Mouse (Mus musculus): Measurements from ENCODE around the gene 1700067K01Rik. TPM values are rescaled to one million over a fixed set of nuclear protein-coding genes. Genes with fewer than 3 reads are reported as not detected.
"Not testable (repeated sequence)": the region's sequence is repeated elsewhere in the genome, so short reads cannot be mapped to it uniquely, and the experiment has no call there.

1700067K01Rik gene
- polyA plus RNA-seq, 1 experiment from 2014 or later, result 1.1 TPM

DNA sequence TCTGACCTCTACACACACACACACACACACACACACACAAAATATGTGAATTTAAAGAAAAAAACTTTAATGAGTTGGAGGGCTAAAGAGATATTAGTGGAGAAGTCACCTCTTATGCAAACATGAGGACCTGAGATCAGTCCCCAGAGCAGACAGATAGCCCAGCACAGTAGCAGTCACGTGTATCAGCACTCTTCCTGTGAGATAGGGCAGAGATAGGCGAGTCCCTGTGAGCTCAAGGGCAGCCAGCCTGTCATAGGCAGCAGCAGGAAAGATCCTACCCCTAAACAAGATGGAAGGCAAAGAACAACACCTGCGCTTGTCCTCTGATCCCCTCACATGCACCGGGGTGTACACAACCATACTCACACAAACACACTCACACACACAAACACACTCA lies 18.9 kb upstream of the 1700067K01Rik start:
- DNase-seq (ENCODE audit: low spot score), result no peak

DNA sequence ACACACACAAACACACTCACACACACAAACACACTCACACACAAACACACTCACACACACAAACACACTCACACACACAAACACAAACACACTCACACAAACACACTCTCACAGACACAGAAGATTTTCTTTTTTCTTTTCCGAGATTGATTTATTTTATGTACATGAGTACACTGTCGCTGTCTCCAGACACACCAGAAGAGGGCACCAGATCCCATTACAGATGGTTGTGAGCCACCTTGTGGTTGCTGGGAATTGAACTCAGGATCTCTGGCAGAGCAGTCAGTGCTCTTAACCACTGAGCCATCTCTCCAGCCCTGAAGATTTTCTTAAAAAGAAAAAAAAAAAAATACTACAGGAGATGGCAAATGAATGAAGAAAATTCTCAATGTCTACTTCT lies 18.1 kb upstream of the 1700067K01Rik start:
- not testable (repeated sequence) for DNase-seq (ENCODE audit: low spot score)

DNA sequence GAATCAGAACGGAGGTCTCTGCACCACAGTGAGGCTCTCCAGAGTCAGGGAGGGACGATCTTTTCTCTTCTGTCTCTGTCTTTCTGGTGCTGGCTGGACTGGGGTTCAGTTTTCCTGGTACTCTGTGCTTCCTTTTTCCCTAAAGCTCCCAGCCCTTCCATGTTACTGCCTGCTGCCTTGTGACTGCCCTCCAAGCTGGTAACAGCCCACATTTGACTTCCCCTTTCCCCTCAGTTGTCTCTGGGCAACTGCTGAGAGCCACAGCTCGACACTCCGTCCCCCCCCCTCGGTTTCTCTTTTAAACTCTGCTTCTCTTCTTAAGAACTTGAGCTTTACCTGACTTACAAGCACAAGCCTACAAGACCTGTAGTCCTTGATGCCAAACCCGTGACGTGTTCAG lies 12.1 kb upstream of the 1700067K01Rik start:
- DNase-seq (ENCODE audit: low spot score), result no peak

DNA sequence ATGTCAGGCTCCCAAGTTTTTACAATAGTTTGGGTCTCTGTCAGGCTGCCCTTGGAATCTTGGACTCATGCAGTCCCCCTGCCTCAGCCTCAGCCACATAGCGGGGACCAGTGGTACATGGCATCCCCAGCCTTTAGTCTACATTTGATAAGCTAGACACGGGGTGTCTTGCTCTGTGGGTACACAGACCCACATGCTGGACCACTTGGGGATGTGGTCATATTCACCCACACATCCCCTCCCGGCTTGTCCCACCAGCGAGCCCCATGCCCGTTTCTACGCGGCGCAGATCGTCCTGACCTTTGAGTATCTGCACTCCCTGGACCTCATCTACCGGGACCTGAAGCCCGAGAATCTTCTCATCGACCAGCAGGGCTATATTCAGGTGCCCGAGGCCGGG lies 11.1 kb upstream of the 1700067K01Rik start:
- no peak for DNase-seq (ENCODE audit: low spot score)

DNA sequence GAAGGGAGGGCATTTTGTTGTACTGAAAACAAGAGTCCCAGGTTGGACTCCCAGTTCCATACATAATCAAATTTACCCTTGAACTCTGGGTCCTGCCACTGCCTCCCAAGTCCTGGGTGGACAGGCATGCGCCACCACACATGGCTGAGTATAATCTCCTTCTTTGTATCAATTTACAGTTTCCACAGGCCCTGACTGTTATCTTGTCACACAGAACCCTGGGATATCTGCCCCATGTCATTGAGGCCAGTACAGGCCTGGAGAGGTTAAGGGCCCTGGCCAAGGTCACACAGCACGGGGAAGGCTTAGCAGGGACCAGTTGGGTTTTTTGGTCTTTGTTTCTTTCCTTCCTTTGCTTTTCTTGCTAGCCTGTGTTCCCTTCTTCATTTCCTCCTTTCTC lies 8.8 kb upstream of the 1700067K01Rik start:
- DNase-seq (ENCODE audit: low spot score), result no peak

DNA sequence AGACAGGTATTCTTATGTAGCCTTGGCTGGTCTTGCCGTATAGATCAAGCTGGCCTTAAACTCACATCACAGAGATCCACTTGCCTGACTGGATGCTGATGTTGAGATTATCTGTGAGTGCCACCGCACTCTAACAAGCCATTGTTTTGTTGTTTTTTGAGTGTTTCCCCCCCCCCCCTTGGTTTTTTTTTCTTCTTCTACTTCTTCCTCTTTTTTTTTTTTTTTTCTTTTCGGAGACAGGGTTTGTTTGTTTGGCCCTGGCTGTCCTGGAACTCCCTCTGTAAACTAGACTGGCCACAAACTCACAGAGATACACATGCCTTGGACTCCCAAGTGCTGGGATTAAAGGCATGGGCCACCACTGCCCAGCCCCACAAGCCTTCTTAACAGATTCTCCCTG lies 7.3 kb upstream of the 1700067K01Rik start:
- no peak for DNase-seq (ENCODE audit: low spot score)

DNA sequence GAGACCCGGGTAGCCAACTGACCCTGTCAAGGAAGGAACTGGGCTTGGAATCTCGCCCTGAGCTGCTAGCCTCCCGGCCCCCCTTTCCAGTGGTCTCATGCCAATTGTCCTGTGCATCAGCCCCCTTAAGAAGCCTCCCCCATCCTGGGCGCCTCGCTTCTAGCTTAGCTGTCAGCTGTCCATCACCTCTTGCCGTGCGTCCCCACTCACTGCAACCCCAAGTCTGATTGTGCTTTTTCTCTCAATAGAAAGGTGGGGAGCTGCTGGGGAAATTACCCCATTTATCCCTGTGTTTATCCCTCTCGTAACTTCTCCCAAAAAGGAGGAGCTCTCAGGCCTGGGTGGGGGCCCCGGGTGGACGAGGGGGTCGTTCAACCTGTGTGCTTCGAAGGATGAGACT lies 5.3 kb upstream of the 1700067K01Rik start:
- no peak for DNase-seq (ENCODE audit: low spot score)

DNA sequence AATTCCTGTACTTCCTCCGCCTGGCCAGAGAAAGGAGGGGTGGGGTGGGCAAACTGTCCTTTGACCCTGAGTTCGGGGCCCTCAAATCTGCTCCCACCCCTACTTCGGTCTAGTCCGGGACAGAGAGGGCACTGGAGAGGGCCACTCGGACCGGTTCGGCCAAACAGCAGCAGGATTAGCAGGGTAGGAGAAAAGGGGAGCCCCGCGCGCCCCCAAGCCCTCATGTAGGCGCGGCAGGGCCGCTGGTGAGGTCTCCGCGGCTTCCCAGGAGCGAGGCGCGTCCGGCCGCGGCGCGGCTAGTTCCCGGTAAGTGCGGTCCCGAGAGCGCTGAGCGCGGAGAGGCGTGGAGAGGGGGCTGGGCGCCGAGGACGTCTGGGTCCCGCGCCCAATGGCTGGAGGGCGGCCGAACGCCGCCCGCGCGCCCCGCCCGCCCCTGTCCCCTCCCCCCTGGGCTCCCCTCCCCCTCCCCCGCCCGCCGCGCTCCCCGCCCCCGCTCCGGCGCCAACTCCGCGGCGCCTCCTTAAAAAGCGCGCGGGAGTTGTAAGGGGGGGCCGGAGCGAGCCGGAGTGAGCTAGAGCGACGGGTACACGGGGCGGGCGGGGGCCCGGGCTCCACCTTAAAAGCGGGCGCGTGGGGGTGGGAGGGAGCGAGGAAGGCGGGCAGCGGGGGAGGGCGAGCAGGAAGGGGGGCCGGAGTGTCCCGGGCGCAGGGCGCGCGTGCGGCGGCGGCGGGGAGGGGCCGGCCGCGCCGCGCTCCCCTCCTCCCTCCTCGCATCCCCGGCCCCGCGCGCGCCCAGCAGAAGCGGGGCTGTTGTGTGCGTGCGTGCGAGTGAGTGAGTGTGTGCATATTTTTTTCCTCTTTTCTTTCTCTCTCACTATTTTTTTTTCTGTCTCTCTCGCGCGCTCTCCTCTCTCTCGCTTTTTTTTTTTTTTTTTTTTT lies 4.5 kb upstream of the 1700067K01Rik start:
- peak; percentile 71 for DNase-seq (ENCODE audit: low spot score)

DNA sequence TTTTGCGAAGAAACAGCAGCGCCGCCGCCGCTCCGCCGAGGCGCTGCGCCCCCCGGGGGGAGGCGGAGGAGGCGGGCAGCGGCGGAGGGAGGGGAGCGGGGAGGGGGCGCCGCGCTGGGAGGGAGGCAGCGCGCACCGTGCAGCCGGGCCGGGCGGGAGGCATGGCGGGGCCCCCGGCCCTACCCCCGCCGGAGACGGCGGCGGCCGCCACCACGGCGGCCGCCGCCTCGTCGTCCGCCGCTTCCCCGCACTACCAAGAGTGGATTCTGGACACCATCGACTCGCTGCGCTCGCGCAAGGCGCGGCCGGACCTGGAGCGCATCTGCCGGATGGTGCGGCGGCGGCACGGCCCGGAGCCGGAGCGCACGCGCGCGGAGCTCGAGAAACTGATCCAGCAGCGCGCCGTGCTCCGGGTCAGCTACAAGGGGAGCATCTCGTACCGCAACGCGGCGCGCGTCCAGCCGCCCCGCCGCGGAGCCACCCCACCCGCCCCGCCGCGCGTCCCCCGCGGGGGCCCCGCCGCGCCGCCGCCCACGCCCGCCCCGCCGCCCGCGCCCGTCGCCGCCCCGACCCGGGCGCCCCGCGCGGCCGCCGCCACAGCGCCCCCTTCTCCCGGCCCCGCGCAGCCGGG lies 3.7 kb upstream of the 1700067K01Rik start, which contains the start of gene Samd1:
Samd1 (plus strand) TSS at position 162 of the 631 bp plus-strand sequence.
- DNase-seq (ENCODE audit: low spot score), result peak; percentile 49

DNA sequence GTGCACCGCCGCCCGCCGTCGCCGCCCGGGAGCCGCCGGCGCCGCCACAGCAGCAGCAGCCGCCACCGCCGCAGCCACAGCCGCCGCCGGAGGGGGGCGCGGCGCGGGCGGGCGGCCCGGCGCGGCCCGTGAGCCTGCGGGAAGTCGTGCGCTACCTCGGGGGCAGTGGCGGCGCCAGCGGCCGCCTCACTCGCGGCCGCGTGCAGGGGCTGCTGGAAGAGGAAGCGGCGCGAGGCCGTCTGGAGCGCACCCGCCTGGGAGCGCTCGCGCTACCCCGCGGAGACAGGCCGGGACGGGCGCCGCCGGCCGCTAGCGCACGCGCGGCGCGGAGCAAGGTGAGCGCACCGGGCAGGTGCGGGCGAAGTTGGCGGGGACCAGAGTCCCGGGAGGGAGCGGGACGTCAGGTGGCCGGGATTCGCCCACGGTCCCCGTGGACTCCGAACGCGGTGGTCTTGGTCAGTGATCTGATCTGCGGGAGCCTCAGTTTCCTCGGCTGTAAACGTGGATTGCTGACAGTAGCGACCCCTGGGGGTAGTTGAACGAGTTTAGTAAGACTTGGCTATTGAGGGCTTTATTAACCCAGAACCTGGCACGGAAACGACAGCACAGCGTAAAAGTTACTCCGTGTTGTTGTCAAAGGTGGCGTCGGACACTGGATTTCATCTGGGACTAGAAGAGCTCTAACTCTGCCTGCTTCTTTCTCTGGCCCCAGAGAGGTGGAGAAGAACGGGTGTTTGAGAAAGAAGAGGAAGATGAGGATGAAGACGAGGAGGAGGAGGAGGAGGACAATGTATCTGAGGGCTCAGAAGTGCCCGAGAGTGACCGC lies 2.9 kb upstream of the 1700067K01Rik start:
- peak; percentile 66 for DNase-seq (ENCODE audit: low spot score)

DNA sequence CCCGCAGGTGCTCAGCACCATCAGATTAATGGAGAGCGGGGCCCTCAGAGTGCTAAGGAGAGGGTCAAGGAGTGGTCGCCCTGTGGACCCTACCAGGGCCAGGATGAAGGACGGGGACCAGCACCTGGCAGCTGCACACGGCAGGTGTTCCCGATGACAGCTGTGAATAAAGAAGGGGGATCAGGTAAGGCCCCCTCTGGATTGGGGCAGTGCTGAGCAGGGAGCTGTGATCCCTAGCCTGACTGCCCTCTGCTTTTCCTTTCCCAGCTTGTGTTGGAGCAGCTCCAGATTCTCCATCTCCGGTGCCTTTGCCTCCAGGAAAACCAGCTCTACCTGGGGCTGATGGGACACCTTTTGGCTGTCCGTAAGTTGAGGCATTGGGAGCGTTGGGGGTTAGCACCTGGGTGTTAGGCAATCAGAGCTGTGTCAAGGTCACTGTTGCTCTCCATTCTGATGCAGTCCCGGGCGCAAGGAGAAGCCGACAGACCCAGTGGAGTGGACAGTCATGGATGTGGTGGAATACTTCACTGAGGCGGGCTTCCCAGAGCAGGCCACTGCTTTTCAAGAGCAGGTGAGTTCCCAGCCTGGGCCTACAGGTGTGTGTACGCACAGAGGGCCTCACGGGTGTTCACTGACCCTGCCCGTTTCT lies 2.1 kb upstream of the 1700067K01Rik start:
- DNase-seq (ENCODE audit: low spot score), result no peak

DNA sequence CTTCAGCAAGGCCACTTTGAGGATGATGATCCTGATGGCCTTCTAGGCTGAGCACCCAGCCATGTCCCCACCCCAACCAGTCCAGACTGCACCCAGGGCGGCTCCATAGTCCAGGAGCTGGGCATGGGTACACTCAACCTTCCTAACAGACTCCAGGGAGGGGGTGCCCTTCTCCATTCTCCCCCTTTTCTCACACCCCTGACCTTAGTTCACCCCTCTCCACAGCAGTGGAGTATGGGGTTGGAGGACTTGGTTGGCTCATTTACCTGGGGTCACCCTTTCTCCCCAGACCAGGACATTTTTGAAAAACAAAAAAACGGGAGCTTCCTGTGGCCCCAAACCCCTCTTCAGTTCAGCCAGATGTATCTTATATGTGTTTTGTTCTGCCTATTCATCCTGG lies 1.5 kb upstream of the 1700067K01Rik start:
- no peak for DNase-seq (ENCODE audit: low spot score)

DNA sequence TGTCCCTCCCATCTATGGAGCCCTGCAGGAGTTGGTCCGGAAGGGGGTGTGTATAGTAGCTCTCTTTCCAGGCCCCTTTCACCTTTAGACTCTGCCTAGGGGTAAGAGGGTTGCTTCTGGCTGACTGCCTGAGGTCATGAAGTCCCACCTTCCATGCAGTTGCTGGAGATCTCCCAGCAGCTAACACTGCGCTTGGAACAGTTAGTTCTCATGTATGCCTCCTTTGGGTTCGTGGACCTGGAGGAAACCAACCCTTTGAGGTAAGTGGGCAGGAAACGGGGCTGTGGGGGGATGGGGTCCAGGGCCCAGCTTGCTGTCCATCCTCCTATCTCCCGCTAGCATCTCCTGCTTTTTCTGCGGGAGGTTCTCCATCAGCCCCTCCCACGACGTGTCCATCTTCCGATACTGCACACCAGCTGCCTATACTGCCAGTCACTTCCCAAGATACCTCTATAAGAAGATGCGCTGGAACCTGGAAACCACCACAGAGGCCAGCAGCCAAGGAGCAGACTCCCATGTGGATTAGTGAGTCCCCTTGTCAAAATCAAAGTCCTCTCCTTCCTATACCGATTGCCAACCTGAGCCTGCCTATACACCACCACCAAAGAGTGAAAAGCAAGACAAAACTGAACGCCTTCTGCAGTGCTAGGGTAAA lies 1.8 kb downstream of the 1700067K01Rik start:
- DNase-seq (ENCODE audit: low spot score), result no peak

DNA sequence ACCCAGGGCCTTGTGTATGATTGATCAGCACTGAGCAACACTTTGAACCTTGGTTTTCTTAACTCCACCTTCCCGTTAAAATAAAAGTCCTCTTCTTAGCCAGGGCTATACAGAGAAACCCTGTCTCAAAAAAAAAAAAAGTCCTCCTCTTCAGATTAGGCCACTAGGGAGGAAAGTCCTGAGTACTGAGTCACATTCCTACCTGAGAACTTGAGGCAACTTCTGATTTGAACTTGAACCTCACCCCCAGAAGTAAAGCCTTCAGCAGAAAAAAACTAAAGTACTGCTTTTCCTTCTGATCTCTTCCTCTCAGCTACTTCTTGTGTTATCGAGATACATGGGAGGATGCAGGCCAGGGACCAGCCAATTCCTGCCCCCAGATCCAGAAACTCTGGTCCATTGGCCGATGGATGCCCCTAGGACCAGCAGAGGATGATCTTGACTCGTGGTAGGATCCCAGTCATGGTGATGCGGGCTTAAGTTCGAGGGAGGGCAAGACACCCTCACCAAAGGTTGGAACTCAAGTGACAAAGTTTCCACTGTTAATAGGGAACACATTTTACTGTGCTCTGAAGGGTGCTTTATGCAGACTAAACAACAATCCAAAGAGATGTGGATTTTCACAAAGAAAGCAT lies 2.4 kb downstream of the 1700067K01Rik start:
- DNase-seq (ENCODE audit: low spot score), result no peak

DNA sequence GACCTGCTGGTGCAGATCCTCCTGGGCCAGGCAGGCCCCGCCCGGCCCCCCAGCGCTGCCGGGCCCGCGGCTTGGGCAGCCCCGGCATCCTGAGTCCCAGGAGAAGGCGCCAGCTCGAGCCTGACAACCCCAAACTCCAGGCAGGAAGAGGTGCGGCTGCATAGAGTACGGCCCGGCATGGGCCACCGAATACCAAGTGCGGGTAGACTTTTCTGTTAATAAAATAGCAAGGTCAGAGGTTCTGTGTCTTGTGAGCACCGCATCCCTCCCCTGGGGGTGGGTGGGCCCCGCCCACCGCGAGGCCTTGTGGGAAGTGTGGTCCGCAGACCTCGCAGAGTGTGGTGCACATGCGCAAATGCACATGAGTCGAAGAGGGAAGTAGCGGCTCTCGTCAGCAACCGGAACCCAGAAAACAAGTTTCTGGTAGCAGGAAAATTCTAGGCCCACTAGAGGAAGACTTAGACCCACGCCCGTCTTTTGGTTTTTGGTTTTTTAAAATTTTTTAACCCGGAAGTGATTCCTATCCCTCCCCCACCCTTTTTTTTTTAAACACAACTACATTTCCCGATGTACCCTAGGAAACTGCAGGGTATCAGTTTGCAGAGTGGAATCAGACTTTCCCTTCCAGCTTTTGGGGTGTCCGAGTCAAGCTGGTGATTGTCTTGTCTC lies 3.4 kb downstream of the 1700067K01Rik start:
- peak; percentile 96 for DNase-seq (ENCODE audit: low spot score)

DNA sequence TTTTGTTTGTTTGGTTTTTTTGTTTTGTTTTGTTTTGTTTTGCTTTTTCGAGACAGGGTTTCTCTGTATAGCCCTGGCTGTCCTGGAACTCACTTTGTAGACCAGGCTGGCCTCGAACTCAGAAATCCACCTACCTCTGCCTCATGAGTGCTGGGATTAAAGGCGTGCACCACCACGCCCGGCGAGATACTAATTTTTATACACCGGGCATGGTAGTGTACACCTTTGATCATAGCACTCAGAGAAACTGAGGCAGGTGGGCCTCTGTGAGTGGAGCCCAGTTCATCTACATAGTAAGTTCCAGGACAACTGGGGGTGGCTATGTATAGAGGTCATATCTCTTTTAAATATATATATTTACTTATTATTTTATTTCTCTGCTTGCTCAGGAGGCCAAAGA lies 4.2 kb downstream of the 1700067K01Rik start:
- DNase-seq (ENCODE audit: low spot score), result not testable (repeated sequence)

DNA sequence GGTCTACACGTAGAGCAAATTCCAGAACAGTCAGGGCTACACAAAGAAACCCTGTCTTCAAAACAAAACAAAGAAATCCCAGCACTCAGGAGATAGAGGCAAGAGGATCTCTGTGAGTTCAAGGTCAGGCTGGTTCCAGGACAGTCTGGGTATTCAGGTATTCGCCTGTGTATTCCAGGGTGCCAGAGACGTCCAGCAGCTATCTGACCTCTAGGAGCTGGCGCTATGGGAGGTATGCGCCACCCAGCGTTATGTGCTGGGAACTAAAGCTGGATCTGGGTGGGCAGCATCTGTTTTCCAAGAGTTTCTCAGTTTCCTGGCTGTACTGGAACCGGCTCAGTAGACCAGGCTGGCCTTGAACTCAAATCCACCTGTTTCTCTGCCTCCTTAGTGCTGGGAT lies 7.1 kb downstream of the 1700067K01Rik start:
- no peak for DNase-seq (ENCODE audit: low spot score)

DNA sequence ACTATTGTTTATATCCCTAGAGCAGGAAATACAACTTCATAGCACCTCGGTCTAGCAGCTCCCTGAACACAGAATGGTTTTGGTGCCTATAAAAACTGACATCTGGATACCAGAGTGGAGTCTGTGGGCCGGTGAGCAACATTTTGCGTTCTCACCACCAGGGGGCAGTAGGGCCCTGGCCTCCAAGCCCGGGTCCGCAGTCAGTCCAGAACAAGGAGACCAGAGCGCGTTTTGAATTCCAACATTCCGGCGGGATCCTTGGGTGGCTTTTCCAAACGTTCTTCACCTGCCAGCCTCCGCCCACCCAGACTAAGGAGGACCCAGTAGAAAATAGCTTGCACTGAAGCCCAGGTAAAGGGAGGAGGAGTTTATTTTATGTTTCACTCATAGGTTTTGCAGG lies 8.6 kb downstream of the 1700067K01Rik start:
- peak; percentile 77 for DNase-seq (ENCODE audit: low spot score)

Data from thymus, postnatal 0 days (tissue).